Mouse (Mus musculus): ENCODE measurements around the gene Wasf2. TPM values are rescaled to one million over a fixed set of nuclear protein-coding genes. Genes with fewer than 3 reads are reported as not detected.

Wasf2 gene
- total RNA-seq, 2 experiments from 2014 or later, result 73.7 to 79.6 TPM

GRCm38 (mm10) chr4:133169237-133170055, 39.1 kb downstream of the Wasf2 start:
- ATAC-seq (replicated peaks; ENCODE audit: low FRiP score, poor library complexity, severe bottlenecking), result 0 out of 2 replicates have a peak, but pooled peaks have one; percentile 49

DNA sequence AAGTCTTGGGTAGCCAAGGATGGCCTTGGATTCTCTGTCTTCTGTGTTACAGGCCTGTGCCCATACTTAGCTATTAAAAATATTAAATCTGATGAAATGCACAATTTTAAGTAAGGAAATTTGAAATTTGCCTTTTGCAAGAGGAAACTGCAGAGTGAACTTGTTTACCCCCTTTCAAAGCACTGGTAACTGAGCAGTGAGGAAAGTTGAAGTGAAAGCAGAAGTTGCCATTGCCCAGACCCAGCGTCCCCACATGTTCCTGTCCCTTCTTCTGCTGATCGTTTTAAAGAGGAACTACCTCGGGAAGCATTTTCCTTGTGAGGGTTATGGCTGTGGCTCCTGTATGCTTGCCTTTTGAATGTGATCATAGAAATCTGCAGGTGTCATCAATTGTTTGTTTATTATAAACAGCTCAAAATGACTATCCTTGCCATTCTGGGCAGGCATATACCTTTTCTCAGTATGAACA, 39.8 kb downstream of the Wasf2 start:
- ATAC-seq (replicated peaks; ENCODE audit: low FRiP score, poor library complexity, severe bottlenecking), result no peak

GRCm38 (mm10) chr4:133170616-133171015, 40.3 kb downstream of the Wasf2 start:
- ATAC-seq (replicated peaks; ENCODE audit: low FRiP score, poor library complexity, severe bottlenecking), result no peak

- ATAC-seq (replicated peaks; ENCODE audit: low FRiP score, poor library complexity, severe bottlenecking), result no peak
Measured at GRCm38 (mm10) chr4:133172451-133172850, 42.1 kb downstream of the Wasf2 start.

DNA sequence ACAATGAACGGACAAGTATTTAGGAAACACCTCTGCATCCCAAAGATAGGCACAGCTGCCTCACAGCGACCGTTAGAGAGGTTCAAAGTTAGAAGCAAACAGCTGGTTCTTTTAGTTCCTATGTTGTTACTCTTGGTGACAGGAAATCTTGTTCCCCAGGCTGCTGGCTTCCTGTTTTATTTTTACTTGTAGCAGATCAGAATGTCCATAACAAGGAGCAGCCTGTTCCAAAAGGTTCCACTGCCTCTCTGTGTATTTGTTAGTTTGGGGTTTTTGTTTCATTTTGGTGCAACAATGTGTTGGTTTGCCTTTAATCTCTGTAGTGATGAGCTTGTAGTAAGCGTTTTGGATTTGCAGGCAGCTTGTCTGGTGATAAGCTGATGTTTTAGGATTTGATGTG, 44.1 kb downstream of the Wasf2 start:
- no peak for ATAC-seq (replicated peaks; ENCODE audit: low FRiP score, poor library complexity, severe bottlenecking)

- no peak for ATAC-seq (replicated peaks; ENCODE audit: low FRiP score, poor library complexity, severe bottlenecking)
Measured at GRCm38 (mm10) chr4:133175274-133175673, 45.0 kb downstream of the Wasf2 start.

- no peak for ATAC-seq (replicated peaks; ENCODE audit: low FRiP score, poor library complexity, severe bottlenecking)
Measured at GRCm38 (mm10) chr4:133175998-133176760, 45.9 kb downstream of the Wasf2 start.

GRCm38 (mm10) chr4:133176761-133177403, 46.6 kb downstream of the Wasf2 start:
- no peak for ATAC-seq (replicated peaks; ENCODE audit: low FRiP score, poor library complexity, severe bottlenecking)

- peak; percentile 95 for ATAC-seq (replicated peaks; ENCODE audit: low FRiP score, poor library complexity, severe bottlenecking)
Measured at GRCm38 (mm10) chr4:133178305-133178704, 48.0 kb downstream of the Wasf2 start.

DNA sequence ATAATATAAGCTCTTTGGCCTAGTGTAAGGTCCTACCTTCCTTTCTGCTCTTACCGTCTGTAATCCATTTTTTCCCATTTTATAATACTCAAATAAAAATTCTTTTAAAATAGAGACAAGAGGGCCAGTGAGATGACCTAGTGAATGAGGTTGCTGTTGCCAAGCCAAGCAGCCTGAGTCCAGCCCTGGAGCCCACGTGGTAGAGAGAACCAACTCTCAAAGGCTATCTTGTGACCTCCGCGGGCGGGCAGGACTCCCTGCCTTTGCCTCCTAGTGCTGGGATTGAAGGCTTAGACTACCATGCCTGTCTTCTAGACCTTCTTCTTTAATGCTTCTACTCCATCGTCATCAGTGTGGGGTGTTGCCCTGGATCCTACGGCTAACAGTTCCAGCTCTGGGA, 49.0 kb downstream of the Wasf2 start:
- ATAC-seq (replicated peaks; ENCODE audit: low FRiP score, poor library complexity, severe bottlenecking), result no peak

DNA sequence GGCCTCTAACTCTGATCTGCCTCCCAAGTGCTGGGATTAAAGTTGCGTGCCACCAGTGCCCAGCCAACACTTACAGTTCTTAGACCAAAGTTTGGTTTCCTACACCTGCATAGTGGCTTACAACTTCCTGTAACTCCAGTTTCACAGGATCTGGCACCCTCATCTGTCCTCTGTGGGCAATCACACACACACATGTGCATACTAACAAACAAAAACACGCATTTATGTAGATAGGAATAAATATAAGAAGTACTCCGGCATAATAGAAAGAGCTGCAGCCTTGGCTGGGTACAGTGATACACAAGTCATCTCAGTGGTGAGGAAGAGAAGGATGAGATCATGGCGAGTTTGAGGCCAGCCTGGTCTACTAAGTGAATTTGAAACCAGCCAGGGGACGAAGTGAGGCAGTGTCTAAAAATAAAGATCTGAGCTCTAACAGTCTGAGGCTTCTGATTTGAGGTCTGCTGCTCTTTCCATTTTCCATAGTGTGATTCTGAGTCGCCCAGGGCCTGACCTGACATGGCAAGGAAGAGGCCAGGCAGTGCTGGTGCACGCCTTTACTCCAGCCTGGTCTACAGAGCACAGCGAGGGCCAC, 52.2 kb downstream of the Wasf2 start:
- ATAC-seq (replicated peaks; ENCODE audit: low FRiP score, poor library complexity, severe bottlenecking), result no peak

DNA sequence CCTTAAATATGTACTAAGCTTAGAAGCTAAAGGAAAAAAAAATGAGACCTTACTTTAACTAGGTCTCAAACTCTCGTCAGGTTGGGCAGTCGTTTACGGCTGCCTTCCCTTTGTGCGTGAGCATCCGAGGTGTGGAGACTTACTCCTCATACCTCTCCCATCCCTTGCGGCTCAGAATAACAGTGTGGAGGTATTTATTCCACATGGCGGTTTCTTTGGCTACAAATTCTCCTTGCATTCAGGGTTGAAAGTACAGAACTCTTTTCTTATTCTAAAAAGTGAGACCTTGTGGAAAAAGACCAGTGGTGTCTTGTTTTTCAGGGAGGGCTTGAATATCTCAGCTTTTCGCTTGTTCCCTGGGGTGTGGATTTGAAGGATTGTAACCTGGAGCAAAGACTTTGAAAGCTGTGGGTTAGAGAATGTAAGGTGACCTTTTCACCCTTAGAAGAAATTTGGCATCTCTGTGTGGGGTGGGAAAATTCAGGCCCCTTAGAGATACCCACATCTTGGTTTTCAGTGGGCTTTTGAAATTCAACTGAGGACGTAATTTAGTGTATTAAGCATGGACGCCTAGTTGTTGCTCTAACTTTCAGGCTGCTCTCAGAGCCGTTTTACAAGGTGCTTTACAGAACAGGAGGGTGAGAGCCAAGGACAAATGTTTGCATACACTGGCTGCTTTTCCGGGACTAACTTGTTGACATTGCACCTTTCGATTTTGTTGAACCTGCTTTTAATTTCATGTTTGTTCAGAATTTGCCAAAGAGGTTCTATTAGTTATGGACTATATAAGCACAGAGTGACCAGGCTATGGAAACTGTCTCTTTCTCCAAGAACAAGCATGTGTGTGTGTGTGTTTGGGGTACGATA, 54.0 kb downstream of the Wasf2 start:
- ATAC-seq (replicated peaks; ENCODE audit: low FRiP score, poor library complexity, severe bottlenecking), result no peak

- ATAC-seq (replicated peaks; ENCODE audit: low FRiP score, poor library complexity, severe bottlenecking), result no peak
Measured at GRCm38 (mm10) chr4:133184898-133185665, 54.8 kb downstream of the Wasf2 start.

DNA sequence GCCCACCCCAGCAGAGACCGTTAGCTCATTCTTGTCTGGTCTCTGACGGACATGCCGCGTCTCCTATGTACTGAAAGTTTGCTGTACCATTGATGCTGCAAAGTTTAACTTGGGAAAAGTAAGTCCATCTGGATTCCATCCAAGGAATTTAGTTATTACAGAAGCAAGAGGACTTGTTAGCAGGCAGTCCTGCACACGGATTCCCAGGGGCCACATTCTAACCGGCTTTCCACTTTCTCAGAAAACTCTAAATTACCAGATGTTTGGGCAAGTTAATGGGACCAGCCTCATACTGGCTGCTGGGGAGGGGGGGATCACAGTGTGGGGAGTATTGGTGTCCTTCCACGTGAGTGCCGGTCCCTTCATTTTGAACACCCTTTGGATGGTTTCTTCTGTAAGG, 55.6 kb downstream of the Wasf2 start:
- no peak for ATAC-seq (replicated peaks; ENCODE audit: low FRiP score, poor library complexity, severe bottlenecking)

GRCm38 (mm10) chr4:133186856-133187255, 56.6 kb downstream of the Wasf2 start:
- ATAC-seq (replicated peaks; ENCODE audit: low FRiP score, poor library complexity, severe bottlenecking), result no peak

GRCm38 (mm10) chr4:133189396-133189795, 59.1 kb downstream of the Wasf2 start:
- ATAC-seq (replicated peaks; ENCODE audit: low FRiP score, poor library complexity, severe bottlenecking), result no peak

DNA sequence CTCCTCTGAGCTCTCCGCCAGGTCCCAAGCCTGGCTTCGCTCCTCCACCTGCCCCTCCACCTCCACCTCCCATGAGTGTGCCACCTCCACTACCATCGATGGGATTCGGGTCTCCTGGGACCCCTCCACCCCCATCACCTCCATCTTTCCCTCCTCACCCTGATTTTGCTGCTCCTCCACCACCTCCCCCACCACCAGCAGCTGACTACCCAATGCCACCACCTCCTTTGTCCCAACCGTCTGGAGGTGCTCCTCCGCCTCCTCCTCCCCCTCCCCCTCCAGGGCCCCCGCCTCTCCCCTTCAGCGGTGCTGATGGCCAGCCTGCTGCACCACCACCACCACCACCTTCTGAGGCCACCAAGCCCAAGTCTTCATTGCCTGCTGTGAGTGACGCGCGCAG, 64.2 kb downstream of the Wasf2 start:
- no peak for ATAC-seq (replicated peaks; ENCODE audit: low FRiP score, poor library complexity, severe bottlenecking)

DNA sequence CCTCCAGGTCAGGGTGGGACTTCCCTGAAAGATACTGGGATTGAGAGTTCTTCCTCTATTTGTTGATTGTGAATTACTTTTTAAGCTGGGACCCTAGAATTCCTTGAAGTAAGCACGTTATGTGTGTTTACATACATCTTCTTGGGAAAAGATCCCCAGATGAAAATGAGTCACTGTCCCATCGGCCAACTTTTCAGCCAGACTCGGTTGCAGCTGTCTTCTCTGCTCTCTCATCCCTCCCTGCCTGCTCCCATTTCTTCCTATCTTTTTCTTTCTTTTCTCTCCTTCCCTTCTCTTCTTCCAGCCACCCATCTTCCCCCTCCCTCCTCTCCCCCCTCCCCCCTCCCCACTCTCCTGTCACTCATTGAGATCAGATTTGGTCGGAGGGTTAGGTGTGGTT, 64.7 kb downstream of the Wasf2 start:
- no peak for ATAC-seq (replicated peaks; ENCODE audit: low FRiP score, poor library complexity, severe bottlenecking)

Measured in erythroid progenitor cell, adult 5-6 weeks (primary cell).